Mouse (Mus musculus) frontal cortex, adult (tissue): Measurements from ENCODE around the gene Usp40.
"Not testable (repeated sequence)": the region's sequence is repeated elsewhere in the genome, so short reads cannot be mapped to it uniquely, and the experiment has no call there.

Experiments
- ATAC-seq: cut with Nextera tagmentation; 2 replicates; pipeline ENCODE4 v1.9.2; 2017; ENCODE audit warnings: mild to moderate bottlenecking, moderate library complexity, mixed read lengths; ENCODE audit not compliant: low TSS enrichment

Gene Usp40

GRCm38 (mm10) chr1:88008211-88008697 lies at the start of gene Usp40:
Usp40 (minus strand) TSS chr1:88008551.
- ATAC-seq, result peak; percentile 96

GRCm38 (mm10) chr1:88055088-88055487 lies 46.7 kb upstream of the Usp40 start, which contains the start of gene Ugt1a10:
Ugt1a10 (plus strand) TSS chr1:88055388.
- no peak for ATAC-seq

- not testable (repeated sequence) for ATAC-seq
Observed at GRCm38 (mm10) chr1:88047408-88047807, 39.1 kb upstream of the Usp40 start.

- ATAC-seq, result not testable (repeated sequence)
Observed at GRCm38 (mm10) chr1:88044832-88045437, 36.6 kb upstream of the Usp40 start.

- not testable (repeated sequence) for ATAC-seq
Observed at GRCm38 (mm10) chr1:88043044-88043443, 34.7 kb upstream of the Usp40 start.

GRCm38 (mm10) chr1:88025244-88025643 lies 16.9 kb upstream of the Usp40 start:
- not testable (repeated sequence) for ATAC-seq

GRCm38 (mm10) chr1:88015371-88015770 lies 7.0 kb upstream of the Usp40 start:
- ATAC-seq, result no peak

- no peak for ATAC-seq
Observed at GRCm38 (mm10) chr1:88014671-88015070, 6.3 kb upstream of the Usp40 start.

- no peak for ATAC-seq
Observed at GRCm38 (mm10) chr1:88014194-88014593, 5.8 kb upstream of the Usp40 start.

GRCm38 (mm10) chr1:88013726-88014125 lies 5.4 kb upstream of the Usp40 start:
- ATAC-seq, result no peak

GRCm38 (mm10) chr1:88009521-88009920 lies 1.2 kb upstream of the Usp40 start:
- no peak for ATAC-seq

GRCm38 (mm10) chr1:88008735-88009134 lies 384 bp upstream of the Usp40 start:
- peak; percentile 14; the same call in 1 of the 2 replicates for ATAC-seq

- ATAC-seq, result 0 out of 2 replicates have a peak, but pooled peaks have one; percentile 4
Observed at GRCm38 (mm10) chr1:88007692-88008210, 600 bp downstream of the Usp40 start.

GRCm38 (mm10) chr1:87992716-87993115 lies 15.6 kb downstream of the Usp40 start:
- no peak for ATAC-seq

- 0 out of 2 replicates have a peak, but pooled peaks have one; percentile 65 for ATAC-seq
Observed at GRCm38 (mm10) chr1:87982291-87982690, 26.1 kb downstream of the Usp40 start.

- no peak for ATAC-seq
Observed at GRCm38 (mm10) chr1:87970381-87970780, 38.0 kb downstream of the Usp40 start.

- no peak for ATAC-seq
Observed at GRCm38 (mm10) chr1:87961459-87962167, 46.7 kb downstream of the Usp40 start.

GRCm38 (mm10) chr1:87960752-87961151 lies 47.6 kb downstream of the Usp40 start:
- no peak for ATAC-seq

GRCm38 (mm10) chr1:87959998-87960431 lies 48.3 kb downstream of the Usp40 start:
- no peak for ATAC-seq

- ATAC-seq, result no peak
Observed at GRCm38 (mm10) chr1:87959532-87959931, 48.8 kb downstream of the Usp40 start.

GRCm38 (mm10) chr1:87958931-87959330 lies 49.4 kb downstream of the Usp40 start:
- no peak for ATAC-seq

GRCm38 (mm10) chr1:87953073-87953472 lies 55.3 kb downstream of the Usp40 start:
- ATAC-seq, result no peak

- no peak for ATAC-seq
Observed at GRCm38 (mm10) chr1:87951641-87952040, 56.7 kb downstream of the Usp40 start.
